Mouse (Mus musculus) liver, embryonic 14.5 days (tissue): ENCODE results near the gene Wnk2.

ENCODE experiments used
- CTCF ChIP-seq: IDR thresholded peaks from 2 replicates; pipeline ENCODE4 v1.5.1; 2016; ENCODE audit warnings: antibody characterized with exemption, low read depth, control low read depth
- EP300 ChIP-seq: IDR thresholded peaks from 2 replicates; pipeline ENCODE4 v1.6.1; 2016; ENCODE audit warnings: antibody characterized with exemption, low read depth

DNA sequence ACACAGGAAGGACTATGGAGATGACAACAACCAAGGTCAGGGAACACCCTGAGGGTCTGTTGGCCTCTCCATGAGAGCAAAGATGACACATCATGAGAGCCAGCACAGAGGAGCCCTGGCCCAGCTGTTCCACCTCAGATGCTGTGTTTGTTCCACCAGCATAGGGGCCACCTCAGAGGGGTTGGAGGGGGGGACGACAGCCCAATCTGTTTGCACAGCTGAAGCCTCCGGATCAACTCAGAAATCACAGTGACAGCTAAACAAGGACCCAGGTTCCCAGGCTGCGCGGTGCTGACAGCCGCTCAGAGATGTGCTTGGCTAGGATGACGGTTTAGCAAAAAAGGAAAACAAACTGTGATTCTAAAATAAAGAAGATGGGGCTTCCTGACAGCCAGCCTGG, 53.1 kb downstream of the Wnk2 start:
- TF ChIP-seq CTCF (no peak), EP300 (no peak)
